Mouse (Mus musculus) stomach, embryonic 16.5 days (tissue): ENCODE results near the gene Stoml3. TPM values are rescaled to one million over a fixed set of nuclear protein-coding genes. Genes with fewer than 3 reads are reported as not detected.

Experiments
- ATAC-seq: fragments of 200-750 bp; cut with Nextera tagmentation; 2 replicates; pipeline ENCODE4 v1.8.0; 2017; ENCODE audit warnings: moderate number of reproducible peaks, moderate TSS enrichment; ENCODE audit not compliant: insufficient read depth, low FRiP score
- H3K27ac ChIP-seq: fragments of 300-500 bp; sonication (generic); 2 replicates; pipeline ENCODE4 v1.5.1; 2014; ENCODE audit warnings: low read length
- H3K27me3 ChIP-seq: fragments of 300-500 bp; sonication (generic); 2 replicates; pipeline ENCODE4 v1.6.1; 2014; ENCODE audit warnings: low read length, control low read depth, mixed read lengths; ENCODE audit not compliant: control insufficient read depth, insufficient read depth
- H3K36me3 ChIP-seq: fragments of 300-500 bp; sonication (generic); 2 replicates; pipeline ENCODE4 v1.6.1; 2014; ENCODE audit warnings: low read length; ENCODE audit not compliant: control insufficient read depth, insufficient read depth
- H3K4me1 ChIP-seq: fragments of 300-500 bp; sonication (generic); 2 replicates; pipeline ENCODE4 v1.6.1; 2014; ENCODE audit warnings: low read length, control low read depth, mixed read lengths; ENCODE audit not compliant: control insufficient read depth, insufficient read depth
- H3K4me2 ChIP-seq: fragments of 300-500 bp; sonication (generic); 2 replicates; pipeline ENCODE4 v1.6.1; 2014; ENCODE audit warnings: low read depth, low read length, mixed read lengths
- H3K4me3 ChIP-seq: fragments of 300-500 bp; sonication (generic); replicated peaks from 2 replicates; pipeline ENCODE4 v1.5.1; 2014; ENCODE audit warnings: mild to moderate bottlenecking, low read length
- H3K9ac ChIP-seq: fragments of 300-500 bp; sonication (generic); 2 replicates; pipeline ENCODE4 v1.6.1; 2014; ENCODE audit warnings: low read length
- H3K9me3 ChIP-seq: fragments of 300-500 bp; sonication (generic); replicated peaks from 2 replicates; pipeline ENCODE4 v1.6.1; 2016; ENCODE audit warnings: low read length, control low read depth; ENCODE audit not compliant: control insufficient read depth
- WGBS: fragments of 180-500 bp; shearing (Covaris S2); extraction: QIAGEN DNeasy Blood & Tissue Kit; methylation state at CpG from one replicate; pipeline ENCODE4 v1.1.7; 2014; 5-methylcytosine and 5-hydroxymethylcytosine counted together
- polyA plus RNA-seq: library from polyadenylated mRNA; unstranded; fragments of >200 nt; fragmentation: Nextera tagmentation; extraction: Ambion mirVana; gene quantifications from 2 replicates; pipeline ENCODE4 v1.2.1, GENCODE M21; 2015

Gene Stoml3
- polyA plus RNA-seq, 1 experiment from 2014 or later: 0.14 TPM

GRCm38 (mm10) chr3:53454984-53455383 lies 33.5 kb upstream of the Stoml3 start:
- H3K36me3 ChIP-seq: peaks cover 11% of the 10 kb centered on the region
- H3K4me2 ChIP-seq: no peak overlapping the region
- H3K27me3 ChIP-seq: no peaks in the 10 kb centered on the region
- ATAC-seq: no peak
- H3K4me1 ChIP-seq: no peaks in the 10 kb centered on the region
- 68% methylated on average over 7 of the region's 7 CpGs for WGBS
- H3K27ac ChIP-seq: no peak overlapping the region
- no peak overlapping the region for H3K4me3 ChIP-seq
- H3K9me3 ChIP-seq: no peaks in the 10 kb centered on the region
- H3K9ac ChIP-seq: no peak overlapping the region

GRCm38 (mm10) chr3:53457750-53458149 lies 30.7 kb upstream of the Stoml3 start:
- no peak for ATAC-seq
- Histone ChIP-seq H3K9ac (no peak overlapping the region), H3K27ac (no peak overlapping the region), H3K9me3 (no peaks in the 10 kb centered on the region), H3K4me1 (peaks cover 5% of the 10 kb centered on the region), H3K4me2 (no peak overlapping the region), H3K27me3 (no peaks in the 10 kb centered on the region), H3K36me3 (peaks cover 5% of the 10 kb centered on the region; the same call in 1 of the 2 replicates), H3K4me3 (no peak overlapping the region)
- WGBS: 66% methylated on average over 5 of the region's 5 CpGs

- Histone ChIP-seq H3K9ac (no peak overlapping the region), H3K9me3 (no peaks in the 10 kb centered on the region), H3K4me2 (no peak overlapping the region), H3K4me3 (no peak overlapping the region), H3K27ac (no peak overlapping the region), H3K27me3 (no peaks in the 10 kb centered on the region), H3K36me3 (peaks cover 2% of the 10 kb centered on the region; the same call in 1 of the 2 replicates), H3K4me1 (peaks cover 5% of the 10 kb centered on the region)
- WGBS: 75% methylated on average over 9 of the region's 9 CpGs
- no peak for ATAC-seq
These were observed 28.3 kb upstream of the Stoml3 start for GRCm38 (mm10) chr3:53460106-53460505.

DNA sequence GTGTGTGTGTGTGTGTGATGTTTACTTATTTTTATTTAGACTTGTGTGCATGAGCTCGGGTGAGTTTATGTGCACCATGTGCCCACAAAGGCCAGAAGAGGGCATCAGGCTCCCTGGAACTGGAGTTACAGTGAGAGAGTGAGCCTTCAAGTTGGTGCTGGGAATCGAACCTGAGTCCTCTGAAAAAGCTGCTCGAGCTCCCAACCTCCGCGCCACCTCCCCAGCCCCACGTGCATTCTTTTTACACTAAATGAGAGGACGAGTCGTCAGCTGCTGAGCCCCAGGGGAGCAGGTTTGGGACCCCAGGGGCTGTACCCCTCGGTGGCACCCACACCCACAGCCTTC lies 25.8 kb upstream of the Stoml3 start:
- peaks cover 2% of the 10 kb centered on the region; the same call in 1 of the 2 replicates for H3K36me3 ChIP-seq
- WGBS: 1% methylated on average over 9 of the region's 9 CpGs

DNA sequence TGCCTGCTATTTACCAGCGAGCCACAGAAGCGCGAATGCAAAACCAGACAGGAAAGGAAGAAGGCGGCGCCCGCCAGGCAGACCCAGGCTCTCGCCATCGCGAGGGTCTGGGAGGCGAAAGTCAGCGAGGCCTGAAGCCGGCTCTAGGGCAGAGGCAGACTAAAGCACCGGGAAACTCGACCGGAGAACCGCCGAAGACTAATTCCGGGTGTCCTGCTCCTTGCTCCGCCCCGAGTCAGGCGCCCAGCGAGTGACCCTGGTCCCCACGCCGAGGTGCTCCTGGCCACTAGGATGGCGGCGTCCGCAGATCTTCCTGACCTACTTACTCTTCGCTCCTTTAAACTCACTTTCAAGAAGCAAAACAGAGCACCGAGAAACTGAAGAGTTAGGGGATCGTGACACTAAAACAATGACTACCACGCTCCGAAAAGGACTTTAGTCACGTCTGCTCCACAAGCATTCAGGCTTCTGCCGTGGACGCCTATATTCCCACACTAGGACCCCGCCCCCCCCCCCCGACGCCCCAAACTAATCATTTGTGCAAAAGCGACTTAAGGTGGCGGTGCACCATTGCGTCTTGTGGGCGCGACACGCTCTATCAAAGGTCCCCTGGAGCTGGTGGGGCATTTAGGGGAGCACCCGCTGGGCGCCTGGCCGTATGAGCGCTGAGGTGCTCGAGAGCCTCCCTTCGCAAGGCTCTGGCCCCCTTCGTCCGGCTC lies 25.2 kb upstream of the Stoml3 start, which contains the start of the genes Nhlrc3 and Proser1:
Gene Nhlrc3 (minus strand): TSS at position 287 of the 719 bp plus-strand sequence.
Gene Proser1 (plus strand): TSS at position 621 of the 719 bp plus-strand sequence.
- peak; percentile 99 for ATAC-seq
- H3K4me3 ChIP-seq: peak within 1 kb of the TSS; percentile 74
- no peaks in the 10 kb centered on the region for H3K9me3 ChIP-seq
- peak within 1 kb of the TSS; percentile 90 for H3K9ac ChIP-seq
- peaks cover 2% of the 10 kb centered on the region; the same call in 1 of the 2 replicates for H3K36me3 ChIP-seq
- under 1% methylated on average over 52 of the region's 52 CpGs for WGBS
- H3K27ac ChIP-seq: peak within 1 kb of the TSS; percentile 88
- no peaks in the 10 kb centered on the region for H3K27me3 ChIP-seq
- peak within 1 kb of the TSS; percentile 78 for H3K4me2 ChIP-seq
- H3K4me1 ChIP-seq: peaks cover 18% of the 10 kb centered on the region

More for the DNA sequence above, 25.8 kb upstream of the Stoml3 start:
- Histone ChIP-seq H3K9me3 (no peaks in the 10 kb centered on the region), H3K4me1 (peaks cover 18% of the 10 kb centered on the region), H3K27me3 (no peaks in the 10 kb centered on the region), H3K27ac (peak overlapping the region; percentile 88), H3K9ac (peak overlapping the region; percentile 90), H3K4me2 (peak overlapping the region; percentile 70), H3K4me3 (peak overlapping the region; percentile 74)
- no peak for ATAC-seq

GRCm38 (mm10) chr3:53463765-53464114 lies 24.7 kb upstream of the Stoml3 start:
- Histone ChIP-seq H3K4me2 (peak overlapping the region; percentile 78), H3K27me3 (no peaks in the 10 kb centered on the region), H3K9ac (peak overlapping the region; percentile 87), H3K9me3 (no peaks in the 10 kb centered on the region), H3K36me3 (no peaks in the 10 kb centered on the region; the same call in 1 of the 2 replicates), H3K4me1 (peaks cover 18% of the 10 kb centered on the region), H3K4me3 (peak overlapping the region; percentile 74), H3K27ac (peak overlapping the region; percentile 56)
- WGBS: under 1% methylated on average over 35 of the region's 35 CpGs
- peak; percentile 39; the same call in 1 of the 2 replicates for ATAC-seq

DNA sequence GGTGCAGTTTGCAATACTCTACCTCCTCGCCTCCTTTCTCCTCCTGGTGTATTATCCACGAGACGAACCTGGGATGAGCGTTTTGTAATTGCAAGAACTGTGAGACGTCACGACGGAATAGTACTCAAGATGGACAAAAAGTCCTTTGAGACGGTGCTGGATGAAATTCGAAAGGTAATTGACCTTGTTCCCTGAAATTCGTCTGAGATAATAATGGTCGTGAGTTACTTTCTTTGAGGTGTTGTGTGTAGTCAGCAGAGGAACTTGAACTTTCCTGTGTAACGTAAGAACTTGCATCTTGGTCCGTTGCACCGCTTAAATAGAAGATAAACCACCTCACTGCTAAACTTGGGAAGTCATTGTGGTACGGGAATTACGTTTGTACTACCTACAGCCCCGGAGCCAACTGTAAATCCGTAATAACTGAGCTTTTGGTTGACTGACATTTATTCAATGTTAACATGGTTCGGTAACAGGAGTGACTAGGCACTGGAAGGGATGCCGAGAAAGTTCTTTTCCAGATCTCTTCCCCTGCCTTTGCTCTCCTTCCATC lies 24.2 kb upstream of the Stoml3 start:
- H3K4me3 ChIP-seq: peak overlapping the region; percentile 74
- peaks cover 18% of the 10 kb centered on the region for H3K4me1 ChIP-seq
- H3K4me2 ChIP-seq: peak overlapping the region; percentile 78
- no peaks in the 10 kb centered on the region for H3K9me3 ChIP-seq
- ATAC-seq: no peak
- H3K27me3 ChIP-seq: no peaks in the 10 kb centered on the region
- H3K9ac ChIP-seq: peak overlapping the region; percentile 87
- no peaks in the 10 kb centered on the region for H3K36me3 ChIP-seq
- under 1% methylated on average over 20 of the region's 20 CpGs for WGBS
- H3K27ac ChIP-seq: 0 out of 2 replicates have a peak overlapping the region, but pooled peaks have one; percentile 19

GRCm38 (mm10) chr3:53465330-53465729 lies 23.1 kb upstream of the Stoml3 start:
- H3K4me2 ChIP-seq: peak overlapping the region; percentile 78
- H3K4me1 ChIP-seq: peaks cover 18% of the 10 kb centered on the region
- no peaks in the 10 kb centered on the region for H3K9me3 ChIP-seq
- H3K36me3 ChIP-seq: no peaks in the 10 kb centered on the region
- no peaks in the 10 kb centered on the region for H3K27me3 ChIP-seq
- H3K27ac ChIP-seq: no peak overlapping the region
- no peak for ATAC-seq
- peak overlapping the region; percentile 25 for H3K4me3 ChIP-seq
- H3K9ac ChIP-seq: peak overlapping the region; percentile 44; the same call in 1 of the 2 replicates
- 31% methylated on average over 6 of the region's 6 CpGs for WGBS

- H3K4me3 ChIP-seq: no peak overlapping the region
- ATAC-seq: no peak
- no peaks in the 10 kb centered on the region for H3K9me3 ChIP-seq
- no peaks in the 10 kb centered on the region for H3K27me3 ChIP-seq
- H3K4me1 ChIP-seq: peaks cover 18% of the 10 kb centered on the region
- no peak overlapping the region for H3K27ac ChIP-seq
- WGBS: 64% methylated on average over 9 of the region's 9 CpGs
- H3K9ac ChIP-seq: no peak overlapping the region
- peak overlapping the region; percentile 20; the same call in 1 of the 2 replicates for H3K4me2 ChIP-seq
- peaks cover 3% of the 10 kb centered on the region; the same call in 1 of the 2 replicates for H3K36me3 ChIP-seq
These were observed 22.0 kb upstream of the Stoml3 start for GRCm38 (mm10) chr3:53466481-53466880.
